Mouse (Mus musculus): Measurements from ENCODE around the gene Pphln1. TPM values are rescaled to one million over a fixed set of nuclear protein-coding genes. Genes with fewer than 3 reads are reported as not detected.

Pphln1 gene
- polyA plus RNA-seq, 1 experiment: 21.5 TPM

DNA sequence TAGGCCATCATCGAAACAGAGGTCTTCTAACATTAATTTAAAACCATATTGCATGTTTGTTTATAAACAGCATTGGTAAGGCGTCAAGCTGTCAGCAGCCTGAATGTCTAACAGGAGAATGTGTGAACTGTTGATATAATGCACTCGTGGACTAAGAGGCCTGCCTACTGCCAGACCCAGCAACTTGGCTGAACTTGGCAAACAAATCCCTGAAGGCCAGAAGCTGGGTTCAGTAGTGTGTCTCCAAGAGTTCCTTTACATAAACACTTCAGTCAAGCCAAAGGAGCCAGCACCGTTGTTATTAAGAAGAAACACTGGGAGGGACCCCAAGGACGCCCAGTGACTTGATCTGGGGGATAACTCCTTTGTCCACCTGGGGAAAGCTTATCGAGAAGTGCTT, 18.1 kb downstream of the Pphln1 start:
- no peak for TF ChIP-seq POLR2A (IDR thresholded peaks at IDR 0.05; ENCODE audit: borderline replicate concordance, extremely low read depth, low read depth, low read length)
- no peak for TF ChIP-seq CTCF (IDR thresholded peaks at IDR 0.05; ENCODE audit: insufficient read depth, low read length)
- DNase-seq: peak; percentile 11
- no peaks in the 10 kb centered on the region; the same call in 1 of the 2 replicates for H3K4me1 ChIP-seq (ENCODE audit: control insufficient read depth, insufficient read depth, low read length)
- no peak overlapping the region for H3K4me3 ChIP-seq (replicated peaks; ENCODE audit: extremely low read depth, low read depth, low read length)
- 47% methylated on average over 6 of the region's 6 CpGs for WGBS

DNA sequence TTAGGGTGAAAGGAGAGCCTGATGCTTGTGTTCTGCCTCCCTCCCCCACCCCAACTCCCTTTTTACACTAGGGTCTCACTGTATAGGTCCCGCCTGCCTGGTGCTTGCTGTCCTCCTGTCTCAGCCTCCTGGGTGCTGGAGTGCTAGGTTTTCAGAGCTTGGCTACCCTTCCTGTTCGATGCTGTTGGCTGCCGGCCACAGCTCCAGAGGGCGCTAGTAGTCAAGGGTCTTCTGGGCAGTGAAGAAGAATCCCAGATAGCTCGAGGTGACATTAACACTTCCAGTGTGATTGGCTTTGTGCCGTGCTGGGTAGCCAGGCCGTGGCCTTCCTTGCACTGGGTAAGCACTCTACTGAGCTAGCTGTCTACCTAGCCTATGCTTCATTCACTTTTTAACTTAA, 22.4 kb downstream of the Pphln1 start:
- no peak for DNase-seq
- Histone ChIP-seq H3K4me1 (ENCODE audit: control insufficient read depth, insufficient read depth, low read length) (no peaks in the 10 kb centered on the region; the same call in 1 of the 2 replicates), H3K4me3 (replicated peaks; ENCODE audit: extremely low read depth, low read depth, low read length) (no peak overlapping the region)
- 72% methylated on average over 7 of the region's 7 CpGs for WGBS
- no peak for TF ChIP-seq POLR2A (IDR thresholded peaks at IDR 0.05; ENCODE audit: borderline replicate concordance, extremely low read depth, low read depth, low read length)
- peak; percentile 16; the same call in 1 of the 2 replicates for TF ChIP-seq CTCF (IDR thresholded peaks at IDR 0.05; ENCODE audit: insufficient read depth, low read length)

- Histone ChIP-seq H3K4me3 (replicated peaks; ENCODE audit: extremely low read depth, low read depth, low read length) (no peak overlapping the region), H3K4me1 (ENCODE audit: control insufficient read depth, insufficient read depth, low read length) (no peaks in the 10 kb centered on the region)
- 91% methylated on average over 1 of the region's 1 CpGs for WGBS
- TF ChIP-seq POLR2A (IDR thresholded peaks at IDR 0.05; ENCODE audit: borderline replicate concordance, extremely low read depth, low read depth, low read length): no peak
- TF ChIP-seq CTCF (IDR thresholded peaks at IDR 0.05; ENCODE audit: insufficient read depth, low read length): no peak
- DNase-seq: no peak
Observed at GRCm38 (mm10) chr15:93422537-93422936, 24.4 kb downstream of the Pphln1 start.

- 46% methylated on average over 11 of the region's 11 CpGs for WGBS
- no peak overlapping the region for H3K4me3 ChIP-seq (replicated peaks; ENCODE audit: extremely low read depth, low read depth, low read length)
- H3K4me1 ChIP-seq (ENCODE audit: control insufficient read depth, insufficient read depth, low read length): peaks cover 4% of the 10 kb centered on the region; the same call in 1 of the 2 replicates
- no peak for TF ChIP-seq CTCF (IDR thresholded peaks at IDR 0.05; ENCODE audit: insufficient read depth, low read length)
- TF ChIP-seq POLR2A (IDR thresholded peaks at IDR 0.05; ENCODE audit: borderline replicate concordance, extremely low read depth, low read depth, low read length): no peak
- no peak for DNase-seq
Observed at GRCm38 (mm10) chr15:93433811-93434210, 35.7 kb downstream of the Pphln1 start.

DNA sequence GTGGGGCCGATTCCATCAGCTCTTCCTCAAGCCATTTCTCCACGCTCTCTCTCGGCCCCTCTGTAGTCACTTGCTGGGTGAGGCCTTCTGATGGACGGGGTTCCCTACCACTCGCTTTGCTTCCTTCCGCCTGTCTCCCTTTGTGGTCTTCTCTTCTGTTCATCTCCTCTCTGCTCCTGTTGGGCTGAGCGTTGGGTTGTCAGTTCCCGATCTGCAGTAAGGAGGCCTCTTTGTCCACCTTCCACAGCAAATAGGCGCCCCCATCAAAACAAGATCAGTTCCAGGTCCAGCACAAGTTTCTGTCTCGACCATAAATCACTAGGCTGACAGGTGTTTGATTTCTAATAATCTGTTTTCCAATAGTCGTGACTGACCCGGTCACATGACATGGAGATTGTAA, 37.8 kb downstream of the Pphln1 start:
- peaks cover 4% of the 10 kb centered on the region; the same call in 1 of the 2 replicates for H3K4me1 ChIP-seq (ENCODE audit: control insufficient read depth, insufficient read depth, low read length)
- H3K4me3 ChIP-seq (replicated peaks; ENCODE audit: extremely low read depth, low read depth, low read length): no peak overlapping the region
- 92% methylated on average over 12 of the region's 12 CpGs for WGBS
- TF ChIP-seq POLR2A (IDR thresholded peaks at IDR 0.05; ENCODE audit: borderline replicate concordance, extremely low read depth, low read depth, low read length) (no peak), CTCF (IDR thresholded peaks at IDR 0.05; ENCODE audit: insufficient read depth, low read length) (no peak)
- DNase-seq: no peak

DNA sequence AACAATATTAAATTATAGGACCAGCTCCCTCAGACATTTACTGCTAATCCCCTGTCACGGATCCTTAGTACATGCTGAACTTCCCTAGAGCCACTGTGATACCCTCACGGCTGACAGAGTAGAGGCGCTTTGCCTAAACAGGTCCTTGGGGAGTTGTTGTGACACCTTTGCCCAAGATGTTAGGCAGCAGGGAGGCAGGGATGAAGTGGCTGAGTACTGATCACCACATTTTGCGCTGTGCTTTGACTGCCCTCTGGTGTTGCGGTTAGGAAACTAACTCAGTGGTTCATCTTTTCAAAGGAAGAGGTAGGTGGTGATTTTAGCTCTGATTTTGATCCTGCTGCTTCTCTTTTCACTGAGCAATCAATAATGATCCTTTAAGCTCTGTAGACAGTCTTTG, 40.5 kb downstream of the Pphln1 start:
- peak; percentile 54 for DNase-seq
- peak; percentile 93 for TF ChIP-seq CTCF (IDR thresholded peaks at IDR 0.05; ENCODE audit: insufficient read depth, low read length)
- no peak for TF ChIP-seq POLR2A (IDR thresholded peaks at IDR 0.05; ENCODE audit: borderline replicate concordance, extremely low read depth, low read depth, low read length)
- no peak overlapping the region for H3K4me3 ChIP-seq (replicated peaks; ENCODE audit: extremely low read depth, low read depth, low read length)
- H3K4me1 ChIP-seq (ENCODE audit: control insufficient read depth, insufficient read depth, low read length): peaks cover 4% of the 10 kb centered on the region; the same call in 1 of the 2 replicates
- WGBS: 51% methylated on average over 5 of the region's 5 CpGs

DNA sequence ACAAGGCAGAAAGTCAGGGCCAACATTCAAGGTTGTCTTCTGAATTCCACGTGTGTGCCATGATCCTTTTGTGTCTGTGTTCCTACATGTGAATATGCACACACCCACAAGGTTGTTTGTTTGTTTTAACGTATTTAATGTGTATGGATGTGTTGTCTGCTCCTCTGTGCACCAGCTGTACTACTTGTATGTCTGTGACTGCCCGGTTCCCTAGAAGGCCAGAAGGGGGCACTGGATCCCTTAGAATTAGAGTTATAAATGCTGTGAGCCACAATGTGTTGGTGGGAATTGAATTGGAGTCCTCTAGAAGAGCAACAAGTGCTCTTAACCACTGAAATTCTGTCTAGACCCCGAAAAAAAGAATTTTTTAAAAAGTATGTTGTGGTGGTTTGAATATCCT, 44.1 kb downstream of the Pphln1 start:
- no peak for DNase-seq
- H3K4me3 ChIP-seq (replicated peaks; ENCODE audit: extremely low read depth, low read depth, low read length): no peak overlapping the region
- 91% methylated on average over 4 of the region's 4 CpGs for WGBS
- TF ChIP-seq POLR2A (IDR thresholded peaks at IDR 0.05; ENCODE audit: borderline replicate concordance, extremely low read depth, low read depth, low read length) (no peak), CTCF (IDR thresholded peaks at IDR 0.05; ENCODE audit: insufficient read depth, low read length) (no peak)
- H3K4me1 ChIP-seq (ENCODE audit: control insufficient read depth, insufficient read depth, low read length): no peaks in the 10 kb centered on the region

DNA sequence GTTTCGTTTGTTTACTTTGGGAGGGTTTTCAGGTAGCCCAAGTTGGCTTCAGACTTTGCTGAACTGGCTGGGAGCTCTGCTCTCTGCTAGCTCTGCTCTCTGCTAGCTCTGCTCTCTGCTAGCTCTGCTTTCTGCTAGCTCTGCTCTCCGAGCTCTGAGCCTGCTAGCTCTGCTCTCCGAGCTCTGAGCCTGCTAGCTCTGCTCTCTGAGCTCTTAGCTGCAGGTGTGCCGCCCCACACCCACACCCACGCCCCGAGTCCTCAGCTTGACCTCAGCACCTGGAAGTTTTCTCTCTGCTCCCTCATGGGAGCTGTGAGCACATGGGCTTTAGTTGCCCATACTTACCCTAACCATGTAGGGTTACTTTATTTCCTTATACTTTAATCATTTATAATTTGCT, 45.5 kb downstream of the Pphln1 start:
- Histone ChIP-seq H3K4me3 (replicated peaks; ENCODE audit: extremely low read depth, low read depth, low read length) (no peak overlapping the region), H3K4me1 (ENCODE audit: control insufficient read depth, insufficient read depth, low read length) (0 out of 2 replicates have a peak, but pooled peaks cover 3% of the 10 kb centered on the region)
- DNase-seq: no peak
- no peak for TF ChIP-seq CTCF (IDR thresholded peaks at IDR 0.05; ENCODE audit: insufficient read depth, low read length)
- no peak for TF ChIP-seq POLR2A (IDR thresholded peaks at IDR 0.05; ENCODE audit: borderline replicate concordance, extremely low read depth, low read depth, low read length)
- WGBS: 81% methylated on average over 6 of the region's 6 CpGs

DNA sequence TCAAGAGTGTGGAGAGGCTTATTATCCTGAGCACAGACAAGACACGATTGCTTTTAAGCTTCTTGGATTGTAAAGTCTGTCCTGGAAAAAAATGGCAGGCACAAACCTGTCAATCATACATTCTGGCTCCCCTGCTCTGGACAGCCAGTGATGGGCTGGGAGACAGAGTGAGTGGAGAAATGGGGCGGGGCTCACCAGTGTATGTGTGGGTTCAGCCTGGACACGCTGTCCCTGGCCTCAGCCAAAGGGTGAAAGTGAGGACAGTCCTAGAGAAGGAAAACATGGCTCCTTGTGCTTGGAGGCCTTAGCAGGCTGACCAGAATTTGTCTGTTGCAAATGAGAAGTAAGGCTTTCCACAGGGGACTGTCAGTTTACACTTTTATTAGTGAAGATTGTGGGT, 50.7 kb downstream of the Pphln1 start:
- TF ChIP-seq CTCF (IDR thresholded peaks at IDR 0.05; ENCODE audit: insufficient read depth, low read length) (no peak), POLR2A (IDR thresholded peaks at IDR 0.05; ENCODE audit: borderline replicate concordance, extremely low read depth, low read depth, low read length) (no peak)
- no peak for DNase-seq
- H3K4me3 ChIP-seq (replicated peaks; ENCODE audit: extremely low read depth, low read depth, low read length): no peak overlapping the region
- 0 out of 2 replicates have a peak, but pooled peaks cover 4% of the 10 kb centered on the region for H3K4me1 ChIP-seq (ENCODE audit: control insufficient read depth, insufficient read depth, low read length)
- WGBS: 65% methylated on average over 3 of the region's 3 CpGs

DNA sequence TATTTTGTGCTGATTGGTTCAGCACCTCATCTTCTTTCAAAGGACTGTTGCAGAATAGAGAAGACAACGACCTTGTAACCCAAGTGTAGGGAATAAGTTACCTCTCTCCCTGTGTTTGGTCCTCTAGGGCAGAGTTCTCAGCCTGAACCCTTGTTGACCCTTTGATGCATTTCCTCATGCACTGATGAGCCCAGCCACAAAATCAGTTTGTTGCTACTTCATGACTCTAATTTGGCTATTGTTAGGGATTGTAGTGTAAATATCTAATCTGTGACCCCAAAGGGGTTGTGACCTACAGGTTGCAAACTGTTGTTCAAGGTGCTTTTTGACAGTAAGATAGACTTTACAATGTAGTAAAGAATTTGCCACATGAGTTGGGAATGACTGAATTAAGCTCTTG, 55.1 kb downstream of the Pphln1 start:
- TF ChIP-seq CTCF (IDR thresholded peaks at IDR 0.05; ENCODE audit: insufficient read depth, low read length): no peak
- TF ChIP-seq POLR2A (IDR thresholded peaks at IDR 0.05; ENCODE audit: borderline replicate concordance, extremely low read depth, low read depth, low read length): no peak
- 82% methylated on average over 1 of the region's 1 CpGs for WGBS

More for the DNA sequence above, 55.1 kb downstream of the Pphln1 start:
- no peak overlapping the region for H3K4me3 ChIP-seq (replicated peaks; ENCODE audit: extremely low read depth, low read depth, low read length)
- DNase-seq: no peak
- H3K4me1 ChIP-seq (ENCODE audit: control insufficient read depth, insufficient read depth, low read length): peaks cover 2% of the 10 kb centered on the region; the same call in 1 of the 2 replicates
